Comparison of ENCODE assay signal across 22 mouse cellular contexts in the genomic region with DNA sequence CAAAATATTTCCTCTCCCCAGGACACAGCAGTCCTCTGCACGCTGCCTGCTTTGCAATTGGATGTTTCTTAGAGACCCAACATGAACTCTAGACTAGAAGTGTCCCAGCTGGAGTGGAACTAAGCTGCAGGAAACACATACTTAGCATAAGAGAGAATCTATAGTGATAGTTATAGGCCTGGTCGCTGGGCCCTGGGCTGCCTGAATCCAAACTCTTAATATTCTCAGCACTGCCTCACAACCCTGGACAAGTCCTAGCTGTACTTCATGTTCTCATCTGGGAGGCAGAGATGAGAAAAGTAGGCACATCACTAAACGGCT.
A peak's percentile ranks its signal among the peaks of the same experiment; 100 is the strongest.
DNase-seq lines count a peak whose midpoint lies in the region; ATAC-seq and TF ChIP-seq lines count a peak whose summit lies in the region.
"Had no signal": no experiment of that assay in that cellular context is flagged by ENCODE, and none has a peak within 500 bp of the region (broad histone marks: within the 10 kb centered on the region; RNA-seq: fewer than 3 reads in every experiment).

No protein-coding gene starts in this region.

- peak; percentile 23; the same call in 1 of the 2 replicates for ATAC-seq in heart, postnatal 0 days (ENCODE audit: insufficient read depth, low read depth)
- ATAC-seq in heart, embryonic 12.5 days (ENCODE audit: insufficient number of reproducible peaks, low FRiP score): no peak
- ATAC-seq in kidney, postnatal 0 days (replicated peaks; ENCODE audit: low FRiP score, low read depth): no peak
- no peak; the same call in 1 of the 2 replicates for ATAC-seq in stomach, postnatal 0 days (ENCODE audit: low FRiP score, low TSS enrichment)
- ATAC-seq in frontal cortex, adult (ENCODE audit: low TSS enrichment): no peak
- ATAC-seq: forebrain, embryonic 13.5 days; Patski had no signal

- 59% methylated on average over 3 of the region's 3 CpGs for WGBS in heart, postnatal 0 days
- 71% methylated on average over 3 of the region's 3 CpGs for WGBS in heart, embryonic 12.5 days
- WGBS in kidney, postnatal 0 days: 58% methylated on average over 3 of the region's 3 CpGs
- 59% methylated on average over 3 of the region's 3 CpGs for WGBS in small intestine, adult 2 months
- WGBS in stomach, postnatal 0 days: 39% methylated on average over 3 of the region's 3 CpGs

- TF ChIP-seq EP300 in heart, postnatal 0 days (IDR thresholded peaks at IDR 0.05; ENCODE audit: low read depth): no peak
- TF ChIP-seq EP300 in stomach, postnatal 0 days (optimal IDR thresholded peaks at IDR 0.05): no peak

- no peaks in the 10 kb centered on the region for H3K27me3 ChIP-seq in heart, postnatal 0 days (ENCODE audit: control insufficient read depth, insufficient read depth, low read length)
- peaks cover 19% of the 10 kb centered on the region; the same call in 1 of the 2 replicates for H3K27me3 ChIP-seq in heart, embryonic 12.5 days (replicated peaks)
- H3K27me3 ChIP-seq in kidney, postnatal 0 days (ENCODE audit: insufficient read depth, low read length): no peaks in the 10 kb centered on the region
- no peaks in the 10 kb centered on the region for H3K27me3 ChIP-seq in small intestine, adult 2 months (ENCODE audit: control insufficient read depth, insufficient read depth, low read length)
- H3K27me3 ChIP-seq in stomach, postnatal 0 days (ENCODE audit: control insufficient read depth, insufficient read depth, low read length): no peaks in the 10 kb centered on the region
- H3K27me3 ChIP-seq: CH12.LX; forebrain, embryonic 13.5 days; hindbrain, embryonic 12.5 days; Patski had no signal

- H3K9ac ChIP-seq in heart, postnatal 0 days (replicated peaks; ENCODE audit: low read depth, low read length): no peak overlapping the region
- no peak overlapping the region for H3K9ac ChIP-seq in heart, embryonic 12.5 days
- H3K9ac ChIP-seq in kidney, postnatal 0 days (ENCODE audit: low read depth, low read length): no peak overlapping the region
- no peak overlapping the region for H3K9ac ChIP-seq in stomach, postnatal 0 days (ENCODE audit: low read length)
- H3K9ac ChIP-seq: forebrain, embryonic 13.5 days; hindbrain, embryonic 12.5 days; limb, embryonic 13.5 days; liver, embryonic 14.5 days; lung, embryonic 14.5 days; neural tube, embryonic 12.5 days had no signal

- TF ChIP-seq POLR2A in small intestine, adult 2 months (IDR thresholded peaks at IDR 0.05; ENCODE audit: low read depth, low read length): no peak

- H3K36me3 ChIP-seq in heart, postnatal 0 days (replicated peaks; ENCODE audit: control insufficient read depth, insufficient read depth, low read length): no peaks in the 10 kb centered on the region
- no peaks in the 10 kb centered on the region for H3K36me3 ChIP-seq in heart, embryonic 12.5 days
- no peaks in the 10 kb centered on the region for H3K36me3 ChIP-seq in kidney, postnatal 0 days (ENCODE audit: insufficient read depth, low read length)
- H3K36me3 ChIP-seq in small intestine, adult 2 months (ENCODE audit: control insufficient read depth, insufficient read depth, low read length): no peaks in the 10 kb centered on the region
- H3K36me3 ChIP-seq in stomach, postnatal 0 days (ENCODE audit: control insufficient read depth, insufficient read depth, low read length): no peaks in the 10 kb centered on the region
- H3K36me3 ChIP-seq: G1E; hindbrain, embryonic 12.5 days; limb, embryonic 13.5 days; neural tube, embryonic 12.5 days had no signal

- peak; percentile 22 for DNase-seq in heart, postnatal 0 days (ENCODE audit: low spot score)
- DNase-seq in kidney, postnatal 0 days (ENCODE audit: low spot score): peak; percentile 78
- no peak for DNase-seq in kidney, postnatal 10 days
- no peak for DNase-seq in stomach, postnatal 0 days (ENCODE audit: low spot score)
- DNase-seq: adrenal gland, postnatal 36 days; B cell, adult 2 months; cerebellum, adult 9-10 months; gastrocnemius, postnatal 10 days; lung, embryonic 14.5 days; lung, postnatal 4 days; midbrain, embryonic 14.5 days had no signal

- peaks cover 9% of the 10 kb centered on the region; the same call in 1 of the 2 replicates for H3K4me1 ChIP-seq in heart, postnatal 0 days (ENCODE audit: control insufficient read depth, insufficient read depth)
- peaks cover 26% of the 10 kb centered on the region for H3K4me1 ChIP-seq in heart, embryonic 12.5 days (replicated peaks)
- peaks cover 20% of the 10 kb centered on the region for H3K4me1 ChIP-seq in kidney, postnatal 0 days (replicated peaks; ENCODE audit: insufficient read depth, low read length)
- peaks cover 2% of the 10 kb centered on the region; the same call in 1 of the 2 replicates for H3K4me1 ChIP-seq in small intestine, adult 2 months (ENCODE audit: control insufficient read depth, insufficient read depth, insufficient read length, low read length)
- no peaks in the 10 kb centered on the region for H3K4me1 ChIP-seq in stomach, postnatal 0 days (replicated peaks; ENCODE audit: control insufficient read depth, insufficient read depth)
- H3K4me1 ChIP-seq: forebrain, embryonic 13.5 days; hindbrain, embryonic 12.5 days; neural tube, embryonic 12.5 days had no signal

- H3K27ac ChIP-seq in heart, postnatal 0 days (ENCODE audit: low read depth): peak overlapping the region; percentile 66
- no peak overlapping the region for H3K27ac ChIP-seq in heart, embryonic 12.5 days (ENCODE audit: poor library complexity, severe bottlenecking)
- H3K27ac ChIP-seq in kidney, postnatal 0 days: peak overlapping the region; percentile 70
- H3K27ac ChIP-seq in small intestine, adult 2 months (ENCODE audit: insufficient read depth, low read depth, low read length): peak overlapping the region; percentile 21; the same call in 1 of the 2 replicates
- peak overlapping the region; percentile 67 for H3K27ac ChIP-seq in stomach, postnatal 0 days (replicated peaks)
- H3K27ac ChIP-seq: forebrain, embryonic 13.5 days; hindbrain, embryonic 12.5 days; limb, embryonic 13.5 days; liver, embryonic 14.5 days; neural tube, embryonic 12.5 days had no signal

- H3K4me3 ChIP-seq in heart, postnatal 0 days (ENCODE audit: low read depth, low read length): no peak overlapping the region
- H3K4me3 ChIP-seq in heart, embryonic 12.5 days: no peak overlapping the region
- no peak overlapping the region for H3K4me3 ChIP-seq in kidney, postnatal 0 days (replicated peaks; ENCODE audit: low read depth, low read length)
- no peak overlapping the region for H3K4me3 ChIP-seq in small intestine, adult 2 months (ENCODE audit: low read depth, low read length)
- H3K4me3 ChIP-seq in stomach, postnatal 0 days (ENCODE audit: low read depth, low read length): no peak overlapping the region
- H3K4me3 ChIP-seq: forebrain, embryonic 13.5 days; hindbrain, embryonic 12.5 days; limb, embryonic 13.5 days; neural tube, embryonic 12.5 days had no signal

- TF ChIP-seq CTCF in heart, postnatal 0 days (IDR thresholded peaks at IDR 0.05; ENCODE audit: low read depth): no peak
- no peak for TF ChIP-seq CTCF in kidney, postnatal 0 days (IDR thresholded peaks at IDR 0.05; ENCODE audit: low read depth)
- TF ChIP-seq CTCF in small intestine, adult 2 months (IDR thresholded peaks at IDR 0.05; ENCODE audit: extremely low read depth, insufficient read length, insufficient replicate concordance, low read depth, low read length): no peak
- TF ChIP-seq CTCF in stomach, postnatal 0 days (IDR thresholded peaks at IDR 0.05; ENCODE audit: low read depth): no peak

- no peaks in the 10 kb centered on the region for H3K9me3 ChIP-seq in heart, postnatal 0 days (replicated peaks; ENCODE audit: control insufficient read depth, low read length)
- no peaks in the 10 kb centered on the region for H3K9me3 ChIP-seq in heart, embryonic 12.5 days (replicated peaks)
- H3K9me3 ChIP-seq in kidney, postnatal 0 days (replicated peaks; ENCODE audit: low read length): no peaks in the 10 kb centered on the region
- H3K9me3 ChIP-seq in stomach, postnatal 0 days (ENCODE audit: control insufficient read depth, low read length): no peaks in the 10 kb centered on the region
- H3K9me3 ChIP-seq: forebrain, embryonic 13.5 days; G1E; hindbrain, embryonic 12.5 days; limb, embryonic 13.5 days; neural tube, embryonic 12.5 days had no signal

- no peak overlapping the region for H3K4me2 ChIP-seq in heart, postnatal 0 days (ENCODE audit: low read depth, low read length)
- H3K4me2 ChIP-seq in heart, embryonic 12.5 days: no peak overlapping the region
- H3K4me2 ChIP-seq in kidney, postnatal 0 days (ENCODE audit: low read length): no peak overlapping the region
- no peak overlapping the region for H3K4me2 ChIP-seq in stomach, postnatal 0 days (replicated peaks; ENCODE audit: low read depth)
- H3K4me2 ChIP-seq: forebrain, embryonic 13.5 days; hindbrain, embryonic 12.5 days; limb, embryonic 13.5 days; lung, embryonic 14.5 days; neural tube, embryonic 12.5 days had no signal

Comparison
In these comparisons a context has a peak if more than half of its experiments do, and no peak if none do; other contexts are left out.
1. DNase-seq: peak in heart, postnatal 0 days (single experiment) and kidney, postnatal 0 days (single experiment); none in kidney, postnatal 10 days (single experiment) and stomach, postnatal 0 days (single experiment).